Mouse (Mus musculus) liver (tissue): ENCODE results near the gene Itch.
"Not testable (repeated sequence)": the region's sequence is repeated elsewhere in the genome, so short reads cannot be mapped to it uniquely, and the experiment has no call there.

Experiments
- DNase-seq: peaks from one replicate; pipeline ENCODE4 v3.0.0-alpha.2; 2020; ENCODE audit warnings: mixed read lengths

Itch gene

GRCm38 (mm10) chr2:155133011-155133976 is at the start of gene Itch:
Itch (plus strand) TSS chr2:155133509.
- peak; percentile 95 for DNase-seq

- no peak for DNase-seq
These were observed 48.8 kb upstream of the Itch start for GRCm38 (mm10) chr2:155084546-155084945.

GRCm38 (mm10) chr2:155086328-155086727 is 47.0 kb upstream of the Itch start:
- no peak for DNase-seq

DNA sequence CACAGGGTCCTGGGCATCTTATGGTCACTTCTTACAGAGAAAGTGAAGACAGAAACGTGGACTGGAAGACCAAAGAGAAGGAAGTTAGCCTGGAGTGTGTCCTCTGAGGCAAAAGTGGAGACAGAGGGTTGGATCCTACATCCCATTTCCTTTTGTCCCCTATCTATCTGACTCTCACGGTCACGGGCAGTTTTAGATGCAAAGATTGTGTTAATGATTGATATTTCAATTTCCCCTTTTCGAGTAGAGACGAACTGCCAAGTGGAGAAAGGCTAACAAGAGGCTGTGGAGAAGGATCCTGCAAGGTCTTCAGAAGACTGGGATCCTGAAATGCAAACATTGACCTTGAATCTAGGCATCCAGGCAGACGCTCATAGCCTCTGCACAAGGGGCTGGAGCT is 45.0 kb upstream of the Itch start:
- DNase-seq: no peak

- peak; percentile 81 for DNase-seq
These were observed 42.2 kb upstream of the Itch start for GRCm38 (mm10) chr2:155090909-155091742.

GRCm38 (mm10) chr2:155091743-155092075 is 41.6 kb upstream of the Itch start:
- no peak for DNase-seq

GRCm38 (mm10) chr2:155093418-155093817 is 39.9 kb upstream of the Itch start:
- DNase-seq: no peak

GRCm38 (mm10) chr2:155098720-155099380 is 34.5 kb upstream of the Itch start:
- DNase-seq: no peak

GRCm38 (mm10) chr2:155099421-155099820 is 33.9 kb upstream of the Itch start:
- DNase-seq: no peak

DNA sequence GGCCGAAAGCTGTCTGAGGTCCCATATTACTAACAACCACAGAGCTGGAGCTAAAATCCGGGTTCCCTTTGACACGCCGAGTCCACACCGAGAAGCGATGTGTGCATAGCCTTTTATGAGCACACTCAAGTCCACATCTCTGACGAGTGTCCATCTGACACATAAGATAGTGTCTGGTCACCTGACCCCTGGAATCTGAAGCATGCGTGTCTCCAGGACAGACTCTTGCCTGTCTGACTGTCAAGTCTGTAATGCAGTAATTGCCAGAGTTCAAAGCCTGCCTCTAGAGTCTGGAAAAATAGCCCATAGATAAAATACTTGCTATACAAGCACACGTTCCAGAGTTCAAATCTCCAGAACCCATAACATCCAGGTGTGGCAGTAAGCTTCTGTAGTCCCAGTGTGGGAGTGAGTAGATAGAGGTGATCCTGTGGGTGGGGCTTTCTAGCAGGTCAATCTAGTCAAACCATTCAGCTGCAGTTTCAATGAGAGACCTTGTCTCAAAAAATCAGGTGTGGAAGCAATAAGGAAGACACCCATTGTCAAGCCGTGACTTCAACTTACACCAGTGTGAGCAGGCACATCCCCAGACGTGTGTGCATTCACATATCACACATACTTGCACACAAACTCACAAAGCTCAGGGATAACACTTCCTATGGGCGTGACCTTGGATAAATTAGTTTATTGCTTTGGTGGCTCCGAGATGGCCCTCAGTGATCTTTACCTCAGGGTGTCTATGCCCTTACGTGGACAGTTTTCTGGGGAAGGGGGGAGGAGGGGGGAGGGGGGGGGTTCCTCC is 33.1 kb upstream of the Itch start:
- DNase-seq: peak; percentile 18

DNA sequence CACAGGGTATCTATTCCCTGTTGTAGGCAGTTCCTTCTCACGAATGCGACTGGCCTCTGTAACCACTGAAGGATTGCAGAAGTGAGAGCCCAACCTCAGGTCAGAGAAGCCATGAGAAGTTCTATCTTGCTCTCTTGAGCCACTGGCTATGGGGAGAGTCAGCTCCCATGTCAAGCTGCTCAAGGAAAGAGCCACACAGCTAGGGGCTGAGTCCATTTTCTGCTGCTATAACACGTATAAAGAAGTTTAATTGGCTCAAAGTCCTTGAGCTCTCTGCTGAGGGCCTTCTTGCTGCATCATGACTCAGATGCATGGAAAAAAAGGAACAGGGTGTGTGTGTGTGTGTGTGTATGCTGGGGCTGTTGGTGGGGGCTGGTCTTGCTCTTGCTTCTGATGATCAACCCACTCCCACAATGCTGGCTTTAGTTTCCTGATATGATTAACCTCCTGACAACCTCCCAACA is 32.5 kb upstream of the Itch start:
- no peak for DNase-seq

- DNase-seq: no peak
These were observed 31.5 kb upstream of the Itch start for GRCm38 (mm10) chr2:155101761-155102181.

DNA sequence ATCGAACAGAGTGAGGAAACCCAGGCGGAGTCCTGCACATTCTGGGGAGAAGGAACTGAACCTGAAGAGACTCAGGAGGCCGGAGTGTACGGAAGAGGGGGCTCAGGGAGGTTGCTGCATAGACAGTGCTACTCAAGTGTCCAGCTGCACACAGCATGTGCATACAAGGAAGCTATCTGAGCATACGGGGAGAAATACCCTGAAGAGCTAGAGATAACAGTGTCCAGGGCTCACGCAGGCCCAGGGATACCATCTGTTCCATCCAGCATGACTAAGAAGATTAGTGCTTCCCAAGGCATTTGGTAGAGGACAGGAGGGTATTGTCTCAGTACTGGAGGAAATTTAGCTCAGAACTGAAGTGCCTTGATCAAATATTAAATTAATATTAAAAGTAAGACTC is 29.7 kb upstream of the Itch start:
- DNase-seq: no peak

DNA sequence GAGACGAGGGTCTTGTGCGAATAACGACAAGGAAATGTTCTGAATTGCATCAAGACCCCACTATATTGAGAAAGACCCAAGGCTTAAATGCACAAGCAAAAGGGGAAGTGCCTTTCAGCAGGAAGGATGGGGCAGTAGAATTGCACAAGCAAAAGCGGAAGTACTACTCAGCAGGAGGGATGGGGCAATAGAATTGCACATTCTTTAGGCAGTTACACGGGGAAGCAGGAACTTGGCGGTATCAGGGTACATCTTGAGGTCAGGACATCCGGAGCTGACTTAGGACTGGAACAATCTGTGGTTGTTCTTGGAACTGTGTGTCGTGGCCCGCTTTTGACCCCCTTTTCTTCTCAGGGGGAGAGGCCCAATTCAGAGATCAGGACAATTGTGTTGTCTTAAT is 26.0 kb upstream of the Itch start:
- DNase-seq: not testable (repeated sequence)

DNA sequence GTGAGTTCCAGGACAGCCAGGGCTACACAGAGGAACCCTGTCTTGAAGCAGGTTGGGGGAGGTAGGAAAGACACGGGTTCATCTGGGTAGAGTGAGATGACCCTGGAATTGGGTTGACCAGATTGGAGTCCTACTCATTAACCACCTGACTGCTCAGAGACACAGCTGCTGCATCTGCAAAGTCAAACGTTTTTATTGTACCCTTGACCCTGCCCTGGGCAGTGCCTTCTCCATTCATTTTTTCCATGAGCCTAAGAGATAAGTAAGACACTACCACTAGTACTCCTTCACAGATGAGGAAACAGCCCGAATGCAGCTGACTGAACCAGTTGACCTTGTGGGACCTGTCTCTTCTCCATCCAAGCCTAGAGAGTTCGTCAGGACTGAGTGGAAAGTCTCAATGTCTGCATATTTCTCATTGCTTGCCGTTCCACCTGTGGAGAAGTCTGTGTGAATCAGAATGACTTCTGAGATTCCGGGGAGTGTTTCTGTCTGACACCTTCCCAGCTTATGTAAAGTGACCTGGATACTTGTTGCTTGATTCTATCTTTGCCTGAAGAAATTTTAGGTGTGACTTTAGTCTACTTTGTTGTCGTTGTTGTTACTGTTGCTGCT is 18.0 kb upstream of the Itch start:
- no peak for DNase-seq

DNA sequence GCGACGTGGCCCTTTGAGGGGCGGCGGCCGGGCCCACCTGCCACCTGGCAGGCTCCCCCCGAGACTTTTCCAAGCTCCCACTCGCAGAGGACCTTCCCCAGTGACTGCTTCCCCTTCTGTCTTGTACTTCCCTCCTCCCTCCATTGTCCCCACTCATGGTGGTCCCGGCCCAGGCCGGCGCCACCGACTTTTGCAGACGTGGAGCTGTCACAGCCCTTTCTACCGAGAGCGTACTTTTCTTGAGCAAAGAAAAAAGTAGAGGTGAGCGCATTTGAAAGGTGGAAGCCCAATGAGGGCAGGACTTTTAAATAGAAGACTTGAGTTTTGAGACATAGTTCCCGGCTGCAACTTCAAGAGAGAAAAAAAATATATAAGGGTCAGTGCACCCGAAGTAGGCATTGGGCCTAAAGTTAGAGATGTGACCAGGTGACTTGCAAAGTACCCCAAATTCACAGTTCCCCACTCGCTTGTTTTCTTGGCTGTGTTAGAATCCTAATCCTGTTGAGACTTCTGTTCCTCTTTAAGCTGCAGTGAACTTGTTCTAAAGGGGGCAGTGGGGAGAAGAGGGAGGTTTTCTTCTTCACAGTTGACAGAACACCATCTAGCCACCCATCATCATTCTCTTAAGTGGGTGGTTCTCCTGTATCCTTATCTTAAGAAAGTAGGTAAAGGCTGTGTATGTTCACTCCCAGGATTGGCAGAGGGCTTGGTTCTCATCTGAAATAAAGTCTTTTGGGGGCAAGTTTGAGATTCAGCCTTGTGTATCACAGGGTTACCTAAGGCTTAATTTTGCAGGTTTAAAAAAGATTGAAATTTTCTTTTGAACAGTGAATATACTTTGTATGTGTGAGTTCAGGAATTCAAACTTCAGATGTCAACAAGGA is 910 bp downstream of the Itch start:
- DNase-seq: no peak

- DNase-seq: no peak
These were observed 1.8 kb downstream of the Itch start for GRCm38 (mm10) chr2:155135092-155135491.

DNA sequence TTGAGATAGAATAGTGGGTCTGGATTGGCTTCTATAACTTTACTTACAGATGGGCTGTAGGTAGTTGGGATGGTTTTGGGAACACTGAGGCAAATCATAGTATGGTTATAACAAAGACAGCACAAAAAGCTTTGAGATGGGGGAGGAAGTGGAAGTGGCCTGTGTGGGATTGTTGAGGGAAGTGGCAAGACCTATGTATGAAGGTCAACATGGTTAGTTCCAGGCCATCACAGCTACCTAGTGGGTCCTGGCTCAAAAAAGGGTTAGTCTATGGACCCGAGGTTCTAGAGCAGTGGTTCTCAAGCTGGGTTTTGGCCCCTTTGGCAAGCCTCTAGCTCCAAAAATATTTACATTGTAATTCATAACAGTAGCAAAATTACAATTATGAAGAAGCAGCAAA is 2.2 kb downstream of the Itch start:
- no peak for DNase-seq

DNA sequence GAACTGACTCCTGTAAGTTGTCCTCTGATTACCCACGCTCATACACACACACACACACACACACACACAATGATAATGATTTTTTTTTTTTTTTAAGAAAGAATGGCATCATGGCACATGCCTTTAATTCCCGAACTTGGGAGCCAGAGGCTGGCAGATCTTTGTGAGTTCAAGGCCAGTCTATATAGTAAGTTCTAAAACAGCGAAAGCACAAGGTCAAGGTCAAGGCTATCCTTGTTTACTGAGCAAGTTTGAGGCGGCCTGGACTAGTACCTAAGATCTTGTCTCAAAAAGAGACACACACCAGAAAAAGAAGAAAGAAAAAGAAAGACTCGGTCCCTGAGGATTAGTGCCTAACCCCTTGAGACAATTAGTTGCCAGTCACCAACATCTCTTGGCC is 7.7 kb downstream of the Itch start:
- DNase-seq: no peak

GRCm38 (mm10) chr2:155142025-155142555 is 8.8 kb downstream of the Itch start:
- DNase-seq: no peak
